Mouse (Mus musculus) mature B cell (primary cell): ENCODE data around the gene Syne2.

Experiments used
- in situ Hi-C: fragments of 300-500 bp; cut with MboI; formaldehyde crosslinking; loops from 2 replicates; pipeline ENCODE4 v1.14.3; 2019

Gene Syne2

GRCm38 (mm10) chr12:75817959-75818452 lies at the start of gene Syne2:
Gene Syne2 (plus strand): TSS chr12:75818134.
- in situ Hi-C loops, result no loop called here

GRCm38 (mm10) chr12:75771410-75771809 lies 46.5 kb upstream of the Syne2 start:
- in situ Hi-C loops, result no loop called here

GRCm38 (mm10) chr12:75772424-75773034 lies 45.4 kb upstream of the Syne2 start:
- in situ Hi-C loops, result no loop called here

- in situ Hi-C loops, result loop anchor here (25.0 kb wide), 1 partner anchor 406 kb away; the partner anchor contains the start of gene Esr2
These were observed 36.5 kb upstream of the Syne2 start for GRCm38 (mm10) chr12:75781445-75781844.

- in situ Hi-C loops, result loop anchor here (25.0 kb wide), 1 partner anchor 405 kb away; the partner anchor contains the start of gene Esr2
These were observed 35.9 kb upstream of the Syne2 start for GRCm38 (mm10) chr12:75781995-75782394.

GRCm38 (mm10) chr12:75784271-75784751 lies 33.6 kb upstream of the Syne2 start:
- in situ Hi-C loops, result loop anchor here (25.0 kb wide), 1 partner anchor 403 kb away; the partner anchor contains the start of gene Esr2

- in situ Hi-C loops, result loop anchor here (25.0 kb wide), 1 partner anchor 401 kb away; the partner anchor contains the start of gene Esr2
These were observed 31.3 kb upstream of the Syne2 start for GRCm38 (mm10) chr12:75786681-75787080.

GRCm38 (mm10) chr12:75789451-75789850 lies 28.5 kb upstream of the Syne2 start:
- in situ Hi-C loops, result loop anchor here (25.0 kb wide), 1 partner anchor 398 kb away; the partner anchor contains the start of gene Esr2

GRCm38 (mm10) chr12:75794527-75794926 lies 23.4 kb upstream of the Syne2 start:
- in situ Hi-C loops, result loop anchor here (25.0 kb wide), 1 partner anchor 393 kb away; the partner anchor contains the start of gene Esr2

- in situ Hi-C loops, result loop anchor here (25.0 kb wide), 1 partner anchor 391 kb away; the partner anchor contains the start of gene Esr2
These were observed 21.4 kb upstream of the Syne2 start for GRCm38 (mm10) chr12:75796510-75796909.

- in situ Hi-C loops, result no loop called here
These were observed 11.7 kb upstream of the Syne2 start for GRCm38 (mm10) chr12:75806281-75806680.

GRCm38 (mm10) chr12:75813766-75814165 lies 4.2 kb upstream of the Syne2 start:
- in situ Hi-C loops, result no loop called here

- in situ Hi-C loops, result no loop called here
These were observed 3.4 kb upstream of the Syne2 start for GRCm38 (mm10) chr12:75814551-75814950.

GRCm38 (mm10) chr12:75816981-75817856 lies 715 bp upstream of the Syne2 start:
- in situ Hi-C loops, result no loop called here

GRCm38 (mm10) chr12:75818453-75819434 lies 810 bp downstream of the Syne2 start:
- in situ Hi-C loops, result no loop called here

GRCm38 (mm10) chr12:75819481-75819880 lies 1.5 kb downstream of the Syne2 start:
- in situ Hi-C loops, result no loop called here

- in situ Hi-C loops, result no loop called here
These were observed 2.3 kb downstream of the Syne2 start for GRCm38 (mm10) chr12:75820216-75820615.

GRCm38 (mm10) chr12:75822122-75822521 lies 4.2 kb downstream of the Syne2 start:
- in situ Hi-C loops, result no loop called here

- in situ Hi-C loops, result no loop called here
These were observed 5.5 kb downstream of the Syne2 start for GRCm38 (mm10) chr12:75823475-75823874.

GRCm38 (mm10) chr12:75825458-75825857 lies 7.5 kb downstream of the Syne2 start:
- in situ Hi-C loops, result no loop called here
